Mouse (Mus musculus): ENCODE data around the gene Ccrl2.

- TF ChIP-seq CTCF (IDR thresholded peaks at IDR 0.05) (no peak), EP300 (IDR thresholded peaks at IDR 0.05) (no peak)
These were observed 29.8 kb upstream of the Ccrl2 start for GRCm38 (mm10) chr9:111086995-111087606.
